Mouse (Mus musculus) small intestine, adult 2 months (tissue): ENCODE results near the gene Flnb. TPM values are rescaled to one million over a fixed set of nuclear protein-coding genes. Genes with fewer than 3 reads are reported as not detected.

Experiments
- H3K27ac ChIP-seq: fragments of 200-500 bp; 2 replicates; pipeline ENCODE4 v1.5.1; 2012; ENCODE audit warnings: low read depth, low read length, control low read depth, inconsistent platforms; ENCODE audit not compliant: insufficient read depth
- H3K27me3 ChIP-seq: fragments of 200-500 bp; 2 replicates; pipeline ENCODE4 v1.6.1; 2012; ENCODE audit warnings: mild to moderate bottlenecking, moderate library complexity, low read length, inconsistent platforms; ENCODE audit not compliant: control insufficient read depth, insufficient read depth
- H3K36me3 ChIP-seq: fragments of 200-500 bp; 2 replicates; pipeline ENCODE4 v1.6.1; 2012; ENCODE audit warnings: mild to moderate bottlenecking, low read length, control low read depth, inconsistent platforms; ENCODE audit not compliant: control insufficient read depth, insufficient read depth
- H3K4me1 ChIP-seq: fragments of 200-500 bp; 2 replicates; pipeline ENCODE4 v1.6.1; 2012; ENCODE audit warnings: low read length, inconsistent platforms, mixed read lengths; ENCODE audit not compliant: control insufficient read depth, insufficient read depth, insufficient read length
- H3K4me3 ChIP-seq: fragments of 200-500 bp; 2 replicates; pipeline ENCODE4 v1.5.1; 2012; ENCODE audit warnings: low read depth, mild to moderate bottlenecking, control low read depth, inconsistent platforms, low read length, moderate library complexity
- CTCF ChIP-seq: fragments of 200-500 bp; IDR thresholded peaks from 2 replicates; pipeline ENCODE4 v1.5.1; 2012; ENCODE audit warnings: low read depth, mild to moderate bottlenecking, control low read depth, inconsistent platforms, low read length, moderate library complexity, mixed read lengths; ENCODE audit not compliant: insufficient replicate concordance, insufficient read length; ENCODE audit errors: extremely low read depth
- POLR2A ChIP-seq: fragments of 200-500 bp; IDR thresholded peaks from 2 replicates; pipeline ENCODE4 v1.6.1; 2012; ENCODE audit warnings: low read depth, mild to moderate bottlenecking, control low read depth, inconsistent platforms, low read length, moderate library complexity
- WGBS: fragments of 180-500 bp; shearing (Covaris S2); methylation state at CpG from one replicate; pipeline ENCODE4 v1.1.7; 2018; 5-methylcytosine and 5-hydroxymethylcytosine counted together
- polyA plus RNA-seq: library from polyadenylated mRNA; depleted of rRNA; stranded (reverse); fragments of >200 nt; gene quantifications from 2 replicates; pipeline ENCODE4 v1.2.3, GENCODE M21; 2012

The Flnb gene
- polyA plus RNA-seq, 1 experiment: 54.8 TPM

GRCm38 (mm10) chr14:7975177-7975576 lies 157.4 kb downstream of the Flnb start:
- WGBS: 84% methylated on average over 6 of the region's 6 CpGs
- H3K27me3 ChIP-seq: no peaks in the 10 kb centered on the region
- no peak overlapping the region for H3K4me3 ChIP-seq
- H3K27ac ChIP-seq: no peak overlapping the region
- no peaks in the 10 kb centered on the region for H3K4me1 ChIP-seq
- H3K36me3 ChIP-seq: no peaks in the 10 kb centered on the region
- TF ChIP-seq CTCF (no peak), POLR2A (no peak)

GRCm38 (mm10) chr14:7977471-7977870 lies 159.7 kb downstream of the Flnb start:
- 95% methylated on average over 1 of the region's 1 CpGs for WGBS
- no peak overlapping the region for H3K4me3 ChIP-seq
- H3K4me1 ChIP-seq: no peaks in the 10 kb centered on the region
- TF ChIP-seq POLR2A (no peak), CTCF (no peak)
- no peak overlapping the region for H3K27ac ChIP-seq
- H3K36me3 ChIP-seq: no peaks in the 10 kb centered on the region
- no peaks in the 10 kb centered on the region for H3K27me3 ChIP-seq

GRCm38 (mm10) chr14:7978183-7978582 lies 160.4 kb downstream of the Flnb start:
- Histone ChIP-seq H3K4me1 (no peaks in the 10 kb centered on the region), H3K36me3 (no peaks in the 10 kb centered on the region), H3K4me3 (no peak overlapping the region), H3K27me3 (no peaks in the 10 kb centered on the region), H3K27ac (no peak overlapping the region)
- TF ChIP-seq POLR2A: no peak
- no peak for TF ChIP-seq CTCF
- WGBS: 84% methylated on average over 1 of the region's 1 CpGs

GRCm38 (mm10) chr14:7981226-7981625 lies 163.5 kb downstream of the Flnb start:
- TF ChIP-seq CTCF: no peak
- no peak for TF ChIP-seq POLR2A
- Histone ChIP-seq H3K4me3 (no peak overlapping the region), H3K27ac (no peak overlapping the region), H3K36me3 (no peaks in the 10 kb centered on the region), H3K4me1 (no peaks in the 10 kb centered on the region), H3K27me3 (no peaks in the 10 kb centered on the region)
- whole genome bisulfite sequencing: 97% methylated on average over 1 of the region's 1 CpGs

- H3K27me3 ChIP-seq: no peaks in the 10 kb centered on the region
- no peaks in the 10 kb centered on the region for H3K36me3 ChIP-seq
- no peak overlapping the region for H3K4me3 ChIP-seq
- TF ChIP-seq POLR2A: no peak
- no peak for TF ChIP-seq CTCF
- peaks cover 2% of the 10 kb centered on the region; the same call in 1 of the 2 replicates for H3K4me1 ChIP-seq
- WGBS: 83% methylated on average over 6 of the region's 6 CpGs
- H3K27ac ChIP-seq: no peak overlapping the region
Measured at GRCm38 (mm10) chr14:7986913-7987312, 169.2 kb downstream of the Flnb start.

GRCm38 (mm10) chr14:7989371-7989770 lies 171.6 kb downstream of the Flnb start:
- Histone ChIP-seq H3K27ac (no peak overlapping the region), H3K4me1 (peaks cover 2% of the 10 kb centered on the region)
- WGBS: 77% methylated on average over 1 of the region's 1 CpGs

GRCm38 (mm10) chr14:7989961-7990360 lies 172.2 kb downstream of the Flnb start:
- H3K36me3 ChIP-seq: no peaks in the 10 kb centered on the region
- 22% methylated on average over 3 of the region's 3 CpGs for WGBS
- H3K27me3 ChIP-seq: no peaks in the 10 kb centered on the region
- H3K4me3 ChIP-seq: no peak overlapping the region
- H3K4me1 ChIP-seq: peaks cover 2% of the 10 kb centered on the region
- TF ChIP-seq CTCF (no peak), POLR2A (no peak)
- H3K27ac ChIP-seq: no peak overlapping the region

More at GRCm38 (mm10) chr14:7989371-7989770, 171.6 kb downstream of the Flnb start:
- Histone ChIP-seq H3K27me3 (no peaks in the 10 kb centered on the region), H3K36me3 (no peaks in the 10 kb centered on the region), H3K4me3 (no peak overlapping the region)
- TF ChIP-seq CTCF (no peak), POLR2A (no peak)
